Mouse (Mus musculus) embryonic facial prominence, embryonic 15.5 days (tissue): ENCODE data around the gene Synrg. TPM values are rescaled to one million over a fixed set of nuclear protein-coding genes. Genes with fewer than 3 reads are reported as not detected.

ENCODE experiments used
- ATAC-seq: fragments of 200-750 bp; cut with Nextera tagmentation; 2 replicates; pipeline ENCODE4 v1.8.0; 2017; ENCODE audit warnings: low read depth, moderate TSS enrichment; ENCODE audit not compliant: insufficient number of reproducible peaks, low FRiP score, low TSS enrichment
- H3K27ac ChIP-seq: fragments of 300-500 bp; sonication (generic); replicated peaks from 2 replicates; pipeline ENCODE4 v1.5.1; 2015; ENCODE audit warnings: mild to moderate bottlenecking, inconsistent platforms
- H3K27me3 ChIP-seq: fragments of 300-500 bp; sonication (generic); 2 replicates; pipeline ENCODE4 v1.6.1; 2015; ENCODE audit warnings: inconsistent platforms
- H3K36me3 ChIP-seq: fragments of 300-500 bp; sonication (generic); 2 replicates; pipeline ENCODE4 v1.6.1; 2015; ENCODE audit warnings: mild to moderate bottlenecking, inconsistent platforms
- H3K4me1 ChIP-seq: fragments of 300-500 bp; sonication (generic); 2 replicates; pipeline ENCODE4 v1.6.1; 2015; ENCODE audit warnings: inconsistent platforms
- H3K4me2 ChIP-seq: fragments of 300-500 bp; sonication (generic); replicated peaks from 2 replicates; pipeline ENCODE4 v1.6.1; 2015; ENCODE audit warnings: mild to moderate bottlenecking, inconsistent platforms
- H3K4me3 ChIP-seq: fragments of 300-500 bp; sonication (generic); replicated peaks from 2 replicates; pipeline ENCODE4 v1.5.1; 2015; ENCODE audit warnings: mild to moderate bottlenecking, inconsistent platforms
- H3K9ac ChIP-seq: fragments of 300-500 bp; sonication (generic); 2 replicates; pipeline ENCODE4 v1.6.1; 2015; ENCODE audit warnings: inconsistent platforms
- H3K9me3 ChIP-seq: fragments of 300-500 bp; sonication (generic); replicated peaks from 2 replicates; pipeline ENCODE4 v1.6.1; 2016; ENCODE audit warnings: inconsistent platforms
- WGBS: fragments of 180-500 bp; shearing (Covaris S2); methylation state at CpG from one replicate; pipeline ENCODE4 v1.1.7; 2015; 5-methylcytosine and 5-hydroxymethylcytosine counted together
- polyA plus RNA-seq: library from polyadenylated mRNA; unstranded; fragments of >200 nt; fragmentation: Nextera tagmentation; extraction: Ambion mirVana; gene quantifications from 2 replicates; pipeline ENCODE4 v1.2.1, GENCODE M21; 2015

The Synrg gene
- polyA plus RNA-seq, 1 experiment from 2014 or later = 11.3 TPM

- peaks cover 13% of the 10 kb centered on the region; the same call in 1 of the 2 replicates for H3K4me1 ChIP-seq
- no peak overlapping the region for H3K9ac ChIP-seq
- 6% methylated on average over 7 of the region's 7 CpGs for whole genome bisulfite sequencing
- no peaks in the 10 kb centered on the region for H3K9me3 ChIP-seq
- ATAC-seq = no peak
- H3K4me2 ChIP-seq = no peak overlapping the region
- H3K27ac ChIP-seq = no peak overlapping the region; the same call in 1 of the 2 replicates
- no peak overlapping the region for H3K4me3 ChIP-seq
- no peaks in the 10 kb centered on the region for H3K27me3 ChIP-seq
- H3K36me3 ChIP-seq = peaks cover 26% of the 10 kb centered on the region
Measured at GRCm38 (mm10) chr11:84013105-84013504, 48.9 kb downstream of the Synrg start.

GRCm38 (mm10) chr11:84016147-84016809 lies 52.0 kb downstream of the Synrg start:
- Histone ChIP-seq H3K4me3 (no peak overlapping the region), H3K27ac (no peak overlapping the region), H3K9ac (no peak overlapping the region), H3K4me2 (no peak overlapping the region), H3K36me3 (peaks cover 31% of the 10 kb centered on the region), H3K9me3 (no peaks in the 10 kb centered on the region), H3K27me3 (no peaks in the 10 kb centered on the region), H3K4me1 (peaks cover 13% of the 10 kb centered on the region; the same call in 1 of the 2 replicates)
- 83% methylated on average over 6 of the region's 6 CpGs for WGBS
- no peak for ATAC-seq

- ATAC-seq = no peak
- 89% methylated on average over 7 of the region's 7 CpGs for WGBS
- H3K27me3 ChIP-seq = no peaks in the 10 kb centered on the region
- peaks cover 35% of the 10 kb centered on the region for H3K36me3 ChIP-seq
- no peaks in the 10 kb centered on the region for H3K9me3 ChIP-seq
- H3K4me3 ChIP-seq = no peak overlapping the region
- H3K4me2 ChIP-seq = no peak overlapping the region
- no peak overlapping the region for H3K9ac ChIP-seq
- peaks cover 10% of the 10 kb centered on the region; the same call in 1 of the 2 replicates for H3K4me1 ChIP-seq
- no peak overlapping the region for H3K27ac ChIP-seq
Measured at GRCm38 (mm10) chr11:84016810-84017508, 52.7 kb downstream of the Synrg start.

GRCm38 (mm10) chr11:84027231-84027630 lies 63.0 kb downstream of the Synrg start:
- Histone ChIP-seq H3K9ac (no peak overlapping the region), H3K4me1 (no peaks in the 10 kb centered on the region), H3K4me3 (no peak overlapping the region), H3K36me3 (peaks cover 70% of the 10 kb centered on the region), H3K27ac (no peak overlapping the region), H3K27me3 (no peaks in the 10 kb centered on the region), H3K9me3 (no peaks in the 10 kb centered on the region), H3K4me2 (no peak overlapping the region)
- 81% methylated on average over 5 of the region's 5 CpGs for WGBS
- ATAC-seq = no peak

- Histone ChIP-seq H3K4me1 (no peaks in the 10 kb centered on the region), H3K4me2 (no peak overlapping the region), H3K4me3 (no peak overlapping the region), H3K27me3 (no peaks in the 10 kb centered on the region), H3K9me3 (no peaks in the 10 kb centered on the region), H3K36me3 (peaks cover 64% of the 10 kb centered on the region), H3K27ac (no peak overlapping the region), H3K9ac (no peak overlapping the region)
- no peak for ATAC-seq
- WGBS = 72% methylated on average over 9 of the region's 9 CpGs
Measured at GRCm38 (mm10) chr11:84028271-84029028, 64.2 kb downstream of the Synrg start.

GRCm38 (mm10) chr11:84031971-84032370 lies 67.7 kb downstream of the Synrg start:
- no peak overlapping the region for H3K9ac ChIP-seq
- no peak for ATAC-seq
- no peak overlapping the region for H3K27ac ChIP-seq
- no peak overlapping the region for H3K4me2 ChIP-seq
- 47% methylated on average over 9 of the region's 9 CpGs for WGBS
- no peaks in the 10 kb centered on the region for H3K9me3 ChIP-seq
- H3K36me3 ChIP-seq = peaks cover 41% of the 10 kb centered on the region
- no peaks in the 10 kb centered on the region for H3K4me1 ChIP-seq
- no peaks in the 10 kb centered on the region for H3K27me3 ChIP-seq
- no peak overlapping the region for H3K4me3 ChIP-seq

GRCm38 (mm10) chr11:84032559-84032958 lies 68.3 kb downstream of the Synrg start:
- Histone ChIP-seq H3K9ac (no peak overlapping the region), H3K27me3 (no peaks in the 10 kb centered on the region)

GRCm38 (mm10) chr11:84033671-84034070 lies 69.4 kb downstream of the Synrg start:
- Histone ChIP-seq H3K9ac (no peak overlapping the region), H3K4me2 (no peak overlapping the region), H3K27me3 (no peaks in the 10 kb centered on the region), H3K27ac (no peak overlapping the region), H3K9me3 (no peaks in the 10 kb centered on the region), H3K4me1 (no peaks in the 10 kb centered on the region), H3K4me3 (no peak overlapping the region), H3K36me3 (peaks cover 32% of the 10 kb centered on the region)
- no peak for ATAC-seq
- WGBS = 50% methylated on average over 5 of the region's 5 CpGs

More at GRCm38 (mm10) chr11:84032559-84032958, 68.3 kb downstream of the Synrg start:
- Histone ChIP-seq H3K4me2 (no peak overlapping the region), H3K9me3 (no peaks in the 10 kb centered on the region), H3K4me1 (no peaks in the 10 kb centered on the region), H3K36me3 (peaks cover 36% of the 10 kb centered on the region), H3K4me3 (no peak overlapping the region), H3K27ac (no peak overlapping the region)
- no peak for ATAC-seq
- 79% methylated on average over 5 of the region's 5 CpGs for WGBS

- no peaks in the 10 kb centered on the region for H3K27me3 ChIP-seq
- ATAC-seq = no peak
- peaks cover 30% of the 10 kb centered on the region for H3K36me3 ChIP-seq
- H3K27ac ChIP-seq = no peak overlapping the region
- H3K9me3 ChIP-seq = no peaks in the 10 kb centered on the region
- H3K4me3 ChIP-seq = no peak overlapping the region
- no peak overlapping the region for H3K9ac ChIP-seq
- whole genome bisulfite sequencing = 76% methylated on average over 6 of the region's 6 CpGs
- H3K4me2 ChIP-seq = no peak overlapping the region
- peaks cover 11% of the 10 kb centered on the region for H3K4me1 ChIP-seq
Measured at GRCm38 (mm10) chr11:84040621-84041020, 76.4 kb downstream of the Synrg start.

- WGBS = 39% methylated on average over 14 of the region's 14 CpGs
Measured at GRCm38 (mm10) chr11:84042808-84043762, 78.9 kb downstream of the Synrg start.

More at GRCm38 (mm10) chr11:84042808-84043762, 78.9 kb downstream of the Synrg start:
- Histone ChIP-seq H3K4me1 (peaks cover 19% of the 10 kb centered on the region), H3K36me3 (peaks cover 21% of the 10 kb centered on the region), H3K27me3 (no peaks in the 10 kb centered on the region), H3K9ac (no peak overlapping the region), H3K4me2 (no peak overlapping the region), H3K4me3 (no peak overlapping the region), H3K27ac (0 out of 2 replicates have a peak overlapping the region, but pooled peaks have one; percentile 55), H3K9me3 (no peaks in the 10 kb centered on the region)
- peak; percentile 36 for ATAC-seq
